Mouse (Mus musculus) cerebellum, postnatal 10 days (tissue): ENCODE data around the gene Myl9.
"Not testable (repeated sequence)": the region's sequence is repeated elsewhere in the genome, so short reads cannot be mapped to it uniquely, and the experiment has no call there.

Experiments used
- DNase-seq, 2 experiments: peaks; one replicate each; pipeline ENCODE4 v3.0.0; 2021; ENCODE audit warnings: mixed read lengths in 2 of 2

The Myl9 gene

DNA sequence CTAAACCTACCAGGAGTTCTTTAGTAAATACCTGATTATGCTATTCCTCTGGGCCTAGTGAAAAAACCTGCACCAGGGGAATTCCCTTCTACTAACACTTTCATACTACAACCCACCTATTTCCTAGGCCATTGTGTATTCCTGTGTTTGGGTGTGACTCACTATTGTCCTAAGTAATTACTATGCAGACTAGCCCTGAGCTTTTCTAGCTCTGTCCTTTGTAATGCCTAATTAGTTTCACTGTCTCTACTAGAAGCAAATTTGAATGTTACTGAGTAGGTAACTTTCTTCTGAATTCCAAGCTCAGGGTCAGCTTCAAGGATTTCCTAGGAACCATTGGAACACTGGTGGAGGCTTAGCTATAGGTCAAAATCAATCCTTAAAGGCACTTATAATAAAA is 11.1 kb downstream of the Myl9 start:
- not testable (repeated sequence) for DNase-seq

DNA sequence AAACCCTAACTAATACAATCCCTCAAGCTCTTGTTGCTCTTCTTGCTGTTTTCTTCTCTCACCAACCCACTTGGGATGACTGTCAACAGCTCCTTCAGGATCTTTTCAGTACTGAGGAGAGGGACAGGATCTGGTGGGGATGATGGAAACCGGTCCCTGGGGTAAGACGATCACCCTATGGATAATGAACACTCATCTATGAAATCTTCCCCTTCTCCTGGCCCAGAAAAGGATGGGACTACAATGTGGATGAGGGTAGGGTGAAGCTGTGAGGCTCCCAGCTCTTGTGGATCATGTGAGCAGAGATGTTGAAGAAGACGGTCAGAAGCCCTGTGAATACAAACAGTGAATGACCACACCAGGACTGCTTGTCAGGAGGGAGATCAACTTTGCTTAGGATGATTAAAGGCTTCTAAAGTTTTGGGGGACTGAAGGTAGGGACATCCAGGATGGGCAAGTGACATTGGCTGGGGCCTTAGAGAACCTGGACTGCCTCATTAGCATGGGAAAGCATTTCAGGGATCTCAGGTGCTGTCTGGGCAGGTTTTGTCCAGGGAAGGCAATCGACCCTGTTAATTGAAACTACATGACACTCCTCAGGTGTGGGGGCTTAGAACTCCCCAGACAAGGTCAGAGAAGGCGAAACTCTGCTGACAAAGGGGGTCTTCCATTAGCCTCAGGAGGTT is 12.0 kb downstream of the Myl9 start:
- no peak for DNase-seq

DNA sequence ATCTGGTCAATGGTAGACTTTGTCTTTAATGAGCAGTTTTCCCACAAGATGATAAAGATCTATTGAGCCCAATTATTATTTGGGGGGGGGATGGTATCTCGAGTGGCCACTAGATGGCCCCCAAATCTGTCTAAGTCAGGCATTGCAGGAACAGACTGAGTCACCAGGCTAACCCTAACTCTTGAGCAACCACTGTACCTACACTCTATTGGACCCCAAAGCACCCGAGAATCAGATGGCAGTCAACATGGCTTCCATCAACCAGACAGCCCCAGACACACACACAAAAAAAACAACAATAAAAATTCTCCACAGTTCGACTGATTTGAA is 12.5 kb downstream of the Myl9 start:
- peak in 1 of 2 experiments; percentile 54 for DNase-seq

DNA sequence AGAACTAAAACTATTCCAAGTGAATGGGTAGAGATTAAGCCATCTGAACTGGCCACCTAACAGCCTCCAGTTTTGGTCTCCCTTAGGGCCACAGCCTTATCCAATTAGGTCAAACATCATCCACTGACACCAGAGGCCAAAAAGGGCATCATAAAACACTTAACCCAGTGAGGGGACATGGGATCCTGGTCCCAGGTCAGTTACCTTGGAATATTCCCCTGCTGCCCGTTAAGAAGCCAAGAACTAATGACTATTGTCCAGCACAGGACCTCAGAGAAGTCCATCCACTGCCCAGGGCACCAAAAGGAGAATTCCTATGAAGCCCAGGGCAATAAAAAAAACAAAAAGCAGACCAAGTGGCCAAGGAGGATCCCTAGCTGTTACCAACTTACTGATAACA is 13.6 kb downstream of the Myl9 start:
- DNase-seq = no peak

DNA sequence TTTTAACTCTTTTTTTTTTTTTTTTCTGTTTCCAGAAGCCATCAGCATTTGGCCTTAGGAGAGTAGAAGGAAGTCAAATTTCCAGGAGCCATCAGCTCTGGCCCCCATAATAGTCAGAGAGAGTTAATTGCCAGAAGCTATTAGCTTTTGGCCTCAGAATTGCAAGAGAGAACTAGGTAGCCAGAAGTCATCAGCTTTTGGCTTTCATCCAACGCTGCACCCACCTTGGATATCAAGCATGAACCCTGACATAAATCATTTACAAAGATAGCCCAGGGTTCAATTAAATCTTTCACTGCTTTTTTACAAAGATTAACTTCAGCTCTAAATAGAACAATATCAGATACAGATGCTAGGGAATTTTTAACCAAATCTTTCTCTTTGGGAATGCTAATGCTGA is 23.3 kb downstream of the Myl9 start:
- peak; percentile 35 to 51 for DNase-seq

DNA sequence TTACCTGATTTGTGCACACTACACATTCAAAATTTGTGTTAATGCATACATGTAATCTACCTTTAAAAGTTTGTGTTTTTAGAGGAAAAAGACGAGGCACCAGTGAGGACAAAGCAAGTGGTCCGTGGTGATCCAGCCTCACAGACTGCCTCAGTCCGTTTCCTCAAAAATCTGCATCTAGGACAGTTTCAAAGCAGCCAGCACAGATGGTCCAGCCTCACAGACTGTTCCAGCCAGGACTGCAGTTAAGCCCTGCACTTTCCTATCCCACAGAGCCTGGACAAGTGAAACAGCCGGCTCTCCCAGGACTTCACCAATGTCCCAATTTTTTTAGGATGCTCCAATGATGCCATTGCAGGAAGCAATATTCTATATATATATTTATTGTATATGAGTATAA is 25.8 kb downstream of the Myl9 start:
- no peak for DNase-seq

DNA sequence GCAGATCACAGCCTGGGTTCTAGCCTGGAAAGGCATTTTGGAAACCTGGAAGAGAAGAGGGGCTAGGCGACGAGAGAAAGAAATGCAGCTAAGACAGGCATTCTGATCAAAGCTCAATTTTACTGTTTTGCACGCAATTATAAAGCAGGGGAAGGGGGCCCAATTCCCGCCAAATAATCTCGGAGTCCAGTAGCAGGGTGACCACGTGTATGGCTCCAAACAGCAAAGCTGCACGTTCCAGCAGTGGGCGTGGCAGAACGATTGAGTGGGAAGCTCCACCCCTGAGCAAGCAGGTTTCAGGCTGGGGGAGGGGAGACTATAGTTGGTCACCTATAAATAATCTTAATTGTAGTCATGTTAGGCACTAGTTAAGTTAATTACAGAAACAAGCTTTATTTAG is 26.9 kb downstream of the Myl9 start:
- not testable (repeated sequence) for DNase-seq

DNA sequence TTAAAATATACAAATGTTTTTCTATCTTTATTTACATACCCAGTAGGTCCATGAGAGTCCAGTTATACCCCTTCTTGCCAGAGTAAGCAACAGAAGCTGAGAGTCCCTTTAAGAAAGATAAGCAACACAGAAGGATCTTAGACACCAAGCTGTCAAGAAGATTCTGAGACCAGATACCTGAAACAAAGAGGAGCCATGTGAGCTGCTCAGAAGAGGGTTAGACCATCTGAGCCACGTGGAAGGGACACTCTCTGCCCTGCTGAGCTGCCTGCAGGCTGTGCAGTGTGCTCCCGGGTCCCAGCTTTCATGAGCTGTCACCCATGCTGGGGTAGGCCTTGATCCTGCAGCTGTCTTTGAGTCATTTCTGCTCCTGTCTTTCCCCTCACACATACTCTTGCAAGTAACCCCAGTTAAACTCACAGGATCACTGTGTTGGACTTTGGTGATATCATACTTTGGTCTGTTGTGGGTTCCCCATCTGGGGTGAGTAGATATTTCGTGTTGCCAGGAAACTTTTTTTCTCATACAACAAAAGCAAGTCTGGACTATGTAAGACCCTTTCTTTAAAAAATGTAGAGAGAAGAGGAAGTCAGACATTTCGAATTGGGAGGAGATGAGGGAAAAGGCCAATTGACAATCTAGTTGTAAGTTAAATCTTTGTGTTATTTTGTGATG is 28.6 kb downstream of the Myl9 start:
- no peak for DNase-seq

DNA sequence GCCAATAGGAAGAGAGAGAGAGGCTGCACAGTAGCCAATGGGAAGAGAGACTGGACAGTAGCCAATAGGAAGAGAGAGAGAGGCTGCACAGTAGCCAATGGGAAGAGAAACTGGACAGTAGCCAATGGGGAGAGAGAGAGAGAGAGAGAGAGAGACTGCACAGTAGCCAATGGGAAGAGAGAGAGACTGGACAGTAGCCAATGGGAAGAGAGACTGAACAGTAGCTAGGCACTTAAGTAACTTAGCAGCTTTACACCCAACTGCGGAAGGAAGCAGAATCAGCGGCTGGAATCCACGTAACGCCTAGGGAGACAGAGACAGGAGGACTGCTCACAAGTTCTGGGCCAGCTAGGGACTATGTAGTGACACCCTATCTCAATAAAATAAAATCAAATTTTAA is 29.4 kb downstream of the Myl9 start:
- DNase-seq = no peak

DNA sequence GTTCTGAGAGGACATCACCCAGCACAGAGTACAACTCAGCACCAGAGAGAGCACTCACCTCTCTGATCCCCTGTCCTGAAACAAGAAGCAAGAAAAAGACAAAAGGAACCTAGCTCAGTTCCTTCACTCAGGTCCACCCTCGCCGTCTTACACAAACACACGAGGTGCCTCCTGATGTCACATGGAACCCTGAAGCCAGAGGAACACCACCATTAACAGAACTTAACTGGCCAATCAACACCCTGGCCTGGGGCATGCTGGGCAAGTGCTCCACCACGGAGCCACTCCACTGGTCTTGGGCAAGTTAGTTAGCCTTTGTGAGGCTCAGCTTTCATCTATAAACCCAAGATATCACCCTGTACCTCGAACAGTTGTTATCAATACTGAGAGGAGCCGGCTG is 31.7 kb downstream of the Myl9 start:
- no peak for DNase-seq

DNA sequence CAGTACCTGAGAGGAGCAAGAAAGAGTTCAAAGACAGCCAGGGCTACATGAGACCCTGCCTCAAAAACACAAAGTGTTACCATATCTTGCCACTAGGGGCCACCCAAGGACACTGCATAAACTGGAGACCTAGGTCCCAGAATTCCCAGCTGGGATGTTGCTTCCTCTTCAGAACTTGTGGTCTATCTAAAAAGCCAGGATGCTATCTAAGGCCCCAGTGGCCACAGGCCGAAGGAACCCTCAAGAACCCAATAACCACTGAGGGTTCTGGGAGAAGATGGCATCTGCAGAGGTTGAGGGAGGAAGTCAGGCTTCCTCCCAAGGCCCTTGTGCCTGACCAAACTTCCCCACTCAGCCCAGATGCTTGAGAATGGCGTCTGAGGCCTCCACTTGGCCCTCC is 34.4 kb downstream of the Myl9 start:
- DNase-seq = peak; percentile 89 to 91

DNA sequence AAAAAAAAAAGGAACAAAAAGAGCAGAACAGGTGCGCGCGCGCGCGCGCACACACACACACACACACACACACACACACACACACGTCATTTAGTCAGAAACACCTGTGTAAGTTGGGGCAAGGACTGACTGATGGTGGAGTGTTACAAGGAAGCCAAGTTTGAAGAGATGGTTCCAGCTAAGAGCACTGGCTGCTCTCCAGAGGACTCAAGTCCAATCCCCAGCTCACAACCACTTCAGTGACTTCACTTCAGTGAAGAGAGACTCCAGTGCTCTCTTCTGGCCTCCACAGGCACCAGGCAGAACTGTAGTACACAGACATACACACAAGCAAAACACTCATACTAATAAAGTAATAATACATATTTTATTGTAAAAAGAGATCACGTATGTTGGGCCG is 35.5 kb downstream of the Myl9 start:
- DNase-seq = no peak

DNA sequence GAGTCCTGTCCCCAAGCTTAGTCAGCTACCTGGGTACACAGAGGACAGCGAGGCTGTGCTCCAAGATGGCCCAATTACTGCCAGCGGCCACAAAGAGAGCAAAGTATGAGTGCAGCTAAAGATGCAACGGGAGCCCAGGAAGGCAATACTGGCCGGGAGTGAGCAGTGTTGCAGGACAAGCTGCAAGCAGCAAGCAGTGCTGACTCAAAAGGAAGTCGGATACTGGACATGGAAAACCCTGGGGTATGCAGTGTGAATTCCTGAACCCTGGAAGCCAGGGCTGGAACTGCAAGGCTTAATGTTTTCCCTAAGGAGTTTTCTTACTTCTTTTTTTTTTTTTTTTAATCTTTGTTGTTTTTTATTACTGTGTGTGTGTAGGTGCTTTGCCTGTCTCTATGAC is 36.3 kb downstream of the Myl9 start:
- DNase-seq = no peak

DNA sequence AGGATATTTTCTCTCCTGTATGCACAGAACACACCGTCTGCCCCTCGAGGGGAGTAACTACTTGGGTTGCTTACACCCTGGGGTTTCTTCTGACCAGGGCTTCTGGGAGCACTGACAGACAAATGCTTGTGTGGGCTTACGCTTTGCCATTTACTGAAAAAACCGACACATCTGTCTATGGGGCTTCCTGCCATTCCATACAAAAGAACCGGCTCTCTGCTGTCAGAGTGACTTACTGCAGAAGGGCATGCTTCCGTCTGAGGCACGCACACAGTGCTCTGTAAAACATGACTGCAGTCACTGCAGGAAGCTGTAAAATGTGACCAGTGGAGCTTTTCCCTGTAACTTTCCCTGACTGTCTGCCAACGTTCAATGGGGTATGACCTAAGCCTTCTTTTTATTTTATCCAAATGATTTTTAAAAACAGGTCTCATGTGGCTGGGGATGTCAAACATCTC is 39.2 kb downstream of the Myl9 start:
- DNase-seq = no peak

DNA sequence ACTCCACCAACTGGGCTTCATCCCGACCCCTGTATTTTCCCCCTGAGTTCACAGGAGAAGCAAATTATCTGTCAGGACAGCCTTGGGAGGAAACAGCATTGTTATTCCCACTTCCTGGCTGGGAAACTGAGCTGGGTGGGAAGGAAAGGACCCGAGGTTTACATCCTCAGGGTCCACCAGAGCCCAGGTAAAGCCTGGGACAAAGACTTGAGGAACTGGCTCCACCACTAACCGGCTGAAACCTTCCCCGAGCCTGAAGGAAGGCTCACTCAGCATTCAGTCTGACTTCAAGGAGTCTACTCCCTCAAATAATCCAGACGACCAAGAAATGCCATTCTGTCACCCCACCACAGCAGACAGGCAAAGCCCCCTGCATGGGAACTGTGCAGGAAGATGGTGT is 39.7 kb downstream of the Myl9 start:
- no peak for DNase-seq

DNA sequence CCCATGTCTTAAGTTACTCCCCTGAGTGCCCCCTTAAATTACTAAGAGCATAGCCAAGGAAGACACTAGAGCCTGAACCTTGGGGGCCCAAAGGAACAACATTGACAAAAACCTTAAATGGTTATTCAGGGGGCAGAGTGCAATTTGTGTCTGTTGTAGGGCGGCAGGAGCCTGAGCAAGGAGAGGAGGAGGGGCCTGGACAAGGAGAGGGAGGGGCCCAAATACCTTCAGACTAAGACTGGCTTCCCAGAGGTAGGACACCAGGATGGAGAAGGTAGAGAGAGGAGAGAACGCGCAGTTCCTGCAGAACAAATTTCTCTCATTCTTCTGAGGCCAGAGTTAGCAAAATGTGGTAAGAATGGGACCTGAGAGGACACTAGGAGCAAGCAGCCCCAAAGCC is 40.2 kb downstream of the Myl9 start:
- DNase-seq = no peak

DNA sequence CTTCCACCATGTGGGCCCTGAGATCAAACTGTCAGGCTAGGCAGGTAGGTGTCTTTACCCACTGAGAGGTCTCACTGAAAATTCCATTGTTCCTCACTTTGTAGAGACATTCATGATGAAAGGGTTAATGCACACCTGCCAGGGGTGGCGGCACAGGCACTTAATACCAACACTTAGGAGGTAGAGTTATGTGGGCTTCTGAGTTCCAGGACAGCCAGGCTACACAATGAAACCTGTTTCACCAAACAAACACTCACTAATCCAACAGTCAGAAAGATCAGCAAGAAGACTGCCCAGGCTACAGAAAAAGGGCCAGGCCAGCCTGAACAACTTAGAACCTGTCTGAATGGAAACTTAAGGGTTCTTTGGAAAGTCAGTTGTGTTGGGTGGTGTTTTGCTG is 40.9 kb downstream of the Myl9 start:
- DNase-seq = no peak

DNA sequence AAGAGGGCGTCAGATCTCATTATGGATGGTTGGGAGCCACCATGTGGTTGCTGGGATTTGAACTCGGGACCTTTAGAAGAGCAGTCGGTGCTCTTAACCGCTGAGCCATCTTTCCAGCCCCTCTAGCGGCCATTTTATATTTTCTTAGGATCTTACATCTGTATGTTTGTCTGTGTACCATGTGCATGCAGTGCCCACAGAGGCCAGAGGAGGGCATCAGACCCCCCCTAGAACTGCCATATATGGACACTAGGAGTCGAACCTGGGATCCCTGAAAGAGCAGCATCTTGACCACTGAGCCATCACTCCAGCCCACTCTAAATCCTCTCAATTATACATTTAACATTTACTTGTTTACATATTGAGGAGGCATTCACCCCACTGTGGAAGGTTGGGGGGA is 49.9 kb downstream of the Myl9 start:
- peak in 1 of 2 experiments; percentile 19 for DNase-seq
